Mouse (Mus musculus): ENCODE measurements around the gene Ankrd52. TPM values are rescaled to one million over a fixed set of nuclear protein-coding genes. Genes with fewer than 3 reads are reported as not detected.

The Ankrd52 gene
- polyA plus RNA-seq, 1 experiment from 2014 or later = 12.1 TPM

DNA sequence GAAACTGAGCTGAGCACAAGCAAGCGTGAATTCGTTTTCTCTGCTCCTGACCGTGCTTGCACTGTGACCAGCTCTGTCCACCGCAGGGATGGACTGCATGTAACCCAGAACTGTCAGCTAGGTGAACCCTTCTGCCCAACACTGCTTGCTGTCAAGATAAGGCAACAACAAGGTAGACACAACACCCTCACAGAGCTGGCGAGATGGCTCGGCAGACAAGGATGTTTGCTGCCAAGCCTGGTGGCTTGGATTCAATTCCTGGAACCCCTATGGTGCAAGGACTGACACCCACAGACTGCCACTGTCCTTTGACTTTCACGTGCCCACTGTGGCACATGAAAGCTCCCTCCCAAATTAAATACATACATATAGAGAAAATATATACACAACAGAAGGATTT is 27.0 kb downstream of the Ankrd52 start:
- Histone ChIP-seq H3K4me2 (ENCODE audit: low read length) (no peak overlapping the region), H3K27ac (ENCODE audit: low read depth, low read length) (no peak overlapping the region; the same call in 1 of the 2 replicates), H3K36me3 (ENCODE audit: control insufficient read depth, insufficient read depth, low read length) (peaks cover 11% of the 10 kb centered on the region), H3K9me3 (ENCODE audit: control insufficient read depth, low read length) (no peaks in the 10 kb centered on the region), H3K4me3 (ENCODE audit: low read length) (no peak overlapping the region), H3K4me1 (ENCODE audit: control insufficient read depth, insufficient read depth, low read depth, low read length) (peaks cover 13% of the 10 kb centered on the region), H3K9ac (ENCODE audit: low read depth, low read length) (no peak overlapping the region), H3K27me3 (replicated peaks; ENCODE audit: control insufficient read depth, insufficient read depth, low read length) (no peaks in the 10 kb centered on the region)
- ATAC-seq = no peak
- 71% methylated on average over 7 of the region's 7 CpGs for WGBS

DNA sequence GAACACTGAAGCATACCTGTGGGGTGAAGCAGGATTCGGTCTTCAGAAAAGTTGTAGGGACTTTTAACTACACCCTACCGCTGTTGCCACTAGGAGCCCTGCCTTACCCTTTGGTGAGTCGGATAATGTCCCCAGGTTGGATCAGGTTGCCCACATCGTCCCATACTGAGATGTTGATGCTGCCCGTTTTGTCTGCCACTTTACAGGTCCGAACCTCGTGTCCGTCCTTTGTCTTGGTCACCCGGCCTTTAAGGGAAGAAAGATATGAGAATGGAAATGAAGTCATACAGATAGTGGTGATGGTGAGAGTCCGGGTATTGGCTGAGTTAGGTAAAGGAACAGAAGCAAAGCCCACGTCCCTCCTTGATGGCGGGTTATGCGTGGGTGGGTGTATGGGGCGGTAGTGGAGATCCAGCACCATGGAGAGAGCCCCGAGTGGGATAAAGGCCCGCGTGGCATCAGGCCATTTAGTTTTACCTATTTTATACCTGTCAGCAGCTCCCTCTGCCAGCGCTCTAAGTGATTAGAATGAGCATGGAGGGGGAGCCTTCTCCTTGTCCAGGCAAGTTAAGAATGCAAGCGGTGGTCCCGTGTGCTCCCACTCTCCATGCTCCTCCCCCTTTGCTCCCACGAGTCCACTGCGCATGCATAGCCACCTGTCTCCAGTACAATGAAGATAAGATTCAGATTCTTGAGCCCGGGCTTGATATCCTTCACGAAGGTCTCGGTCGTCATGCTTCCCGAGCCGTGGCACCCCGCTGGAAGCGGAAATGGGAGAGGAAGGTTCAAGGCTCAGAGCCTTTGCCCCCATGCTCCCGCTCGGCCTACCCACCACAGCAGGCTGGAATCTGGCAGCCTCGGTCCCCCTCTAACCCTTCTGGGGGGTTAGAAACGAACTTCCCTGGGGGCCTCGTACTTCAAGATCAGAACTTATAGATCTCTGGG is 31.9 kb downstream of the Ankrd52 start:
- Histone ChIP-seq H3K36me3 (ENCODE audit: control insufficient read depth, insufficient read depth, low read length) (peaks cover 8% of the 10 kb centered on the region; the same call in 1 of the 2 replicates), H3K4me1 (ENCODE audit: control insufficient read depth, insufficient read depth, low read depth, low read length) (peaks cover 41% of the 10 kb centered on the region), H3K9me3 (ENCODE audit: control insufficient read depth, low read length) (no peaks in the 10 kb centered on the region), H3K4me3 (ENCODE audit: low read length) (peak overlapping the region; percentile 99), H3K9ac (ENCODE audit: low read depth, low read length) (peak overlapping the region; percentile 85), H3K27me3 (replicated peaks; ENCODE audit: control insufficient read depth, insufficient read depth, low read length) (no peaks in the 10 kb centered on the region), H3K27ac (ENCODE audit: low read depth, low read length) (peak overlapping the region; percentile 85), H3K4me2 (ENCODE audit: low read length) (peak overlapping the region; percentile 89)
- WGBS = 20% methylated on average over 35 of the region's 35 CpGs
- ATAC-seq = peak; percentile 19

DNA sequence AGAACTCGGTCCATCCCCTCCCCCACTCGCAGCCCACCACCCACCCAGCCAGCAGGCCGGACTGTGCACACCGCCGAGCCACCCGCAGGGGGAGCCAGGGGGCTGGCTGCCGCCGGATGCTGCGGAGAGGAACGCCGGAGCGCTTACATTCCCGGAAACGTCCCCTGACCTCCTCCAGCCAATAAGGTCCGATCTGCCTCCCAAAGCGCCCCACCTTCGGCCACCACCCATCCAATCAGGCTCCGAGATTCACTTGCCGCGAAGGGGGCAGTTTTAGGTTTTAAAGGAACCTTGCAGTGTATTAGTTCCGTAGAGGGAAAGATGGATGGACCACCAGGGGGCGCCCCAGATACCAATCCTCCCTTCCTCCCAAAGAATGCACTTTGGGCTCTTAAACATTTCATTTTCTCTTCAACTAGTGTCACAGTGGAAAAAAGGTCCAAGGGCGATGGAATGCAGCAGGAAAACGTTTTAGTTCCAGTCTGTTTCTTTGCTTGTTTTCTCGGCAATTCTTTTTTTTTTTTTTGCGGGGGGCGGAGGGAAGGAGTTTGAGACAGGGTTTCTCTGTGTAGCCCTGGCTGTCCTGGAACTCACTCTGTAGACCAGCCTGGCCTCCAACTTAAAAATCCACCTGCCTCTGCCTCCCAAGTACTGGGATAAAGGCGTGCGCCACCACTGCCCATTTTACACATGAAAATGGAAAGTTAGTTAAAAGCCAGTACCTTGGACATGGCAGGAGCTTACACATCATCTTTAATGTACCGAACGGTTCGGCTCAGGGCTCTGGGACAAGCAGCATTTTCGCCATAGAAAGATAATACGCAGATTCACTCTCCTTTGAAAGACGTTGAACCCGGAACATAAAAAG is 33.0 kb downstream of the Ankrd52 start:
- no peaks in the 10 kb centered on the region for H3K9me3 ChIP-seq (ENCODE audit: control insufficient read depth, low read length)
- H3K27me3 ChIP-seq (replicated peaks; ENCODE audit: control insufficient read depth, insufficient read depth, low read length) = no peaks in the 10 kb centered on the region
- WGBS = 9% methylated on average over 36 of the region's 36 CpGs
- H3K4me3 ChIP-seq (ENCODE audit: low read length) = peak overlapping the region; percentile 99
- H3K9ac ChIP-seq (ENCODE audit: low read depth, low read length) = peak overlapping the region; percentile 94
- peak overlapping the region; percentile 99 for H3K4me2 ChIP-seq (ENCODE audit: low read length)
- ATAC-seq = peak; percentile 90
- H3K36me3 ChIP-seq (ENCODE audit: control insufficient read depth, insufficient read depth, low read length) = peaks cover 8% of the 10 kb centered on the region; the same call in 1 of the 2 replicates
- H3K4me1 ChIP-seq (ENCODE audit: control insufficient read depth, insufficient read depth, low read depth, low read length) = peaks cover 42% of the 10 kb centered on the region
- peak overlapping the region; percentile 98 for H3K27ac ChIP-seq (ENCODE audit: low read depth, low read length)

DNA sequence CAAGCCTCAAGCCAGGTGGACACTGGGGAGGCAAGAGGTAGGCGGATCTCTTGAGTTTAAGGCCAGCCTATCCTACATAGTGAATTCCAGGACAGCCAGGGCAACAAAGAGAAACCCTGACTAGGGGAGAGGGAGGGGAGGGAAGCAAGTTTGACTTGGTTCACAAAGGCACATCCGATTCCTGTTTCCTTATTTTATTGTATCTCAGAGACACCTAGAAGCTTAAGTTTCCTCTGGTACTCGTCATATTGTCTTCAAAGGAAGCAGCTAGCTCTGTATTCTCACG is 33.6 kb downstream of the Ankrd52 start:
- ATAC-seq = no peak
- Histone ChIP-seq H3K4me2 (ENCODE audit: low read length) (peak overlapping the region; percentile 99), H3K27ac (ENCODE audit: low read depth, low read length) (peak overlapping the region; percentile 98), H3K36me3 (ENCODE audit: control insufficient read depth, insufficient read depth, low read length) (peaks cover 8% of the 10 kb centered on the region; the same call in 1 of the 2 replicates), H3K4me1 (ENCODE audit: control insufficient read depth, insufficient read depth, low read depth, low read length) (peaks cover 42% of the 10 kb centered on the region), H3K9ac (ENCODE audit: low read depth, low read length) (peak overlapping the region; percentile 94), H3K9me3 (ENCODE audit: control insufficient read depth, low read length) (no peaks in the 10 kb centered on the region), H3K27me3 (replicated peaks; ENCODE audit: control insufficient read depth, insufficient read depth, low read length) (no peaks in the 10 kb centered on the region), H3K4me3 (ENCODE audit: low read length) (peak overlapping the region; percentile 99)
- WGBS = 25% methylated on average over 4 of the region's 4 CpGs

DNA sequence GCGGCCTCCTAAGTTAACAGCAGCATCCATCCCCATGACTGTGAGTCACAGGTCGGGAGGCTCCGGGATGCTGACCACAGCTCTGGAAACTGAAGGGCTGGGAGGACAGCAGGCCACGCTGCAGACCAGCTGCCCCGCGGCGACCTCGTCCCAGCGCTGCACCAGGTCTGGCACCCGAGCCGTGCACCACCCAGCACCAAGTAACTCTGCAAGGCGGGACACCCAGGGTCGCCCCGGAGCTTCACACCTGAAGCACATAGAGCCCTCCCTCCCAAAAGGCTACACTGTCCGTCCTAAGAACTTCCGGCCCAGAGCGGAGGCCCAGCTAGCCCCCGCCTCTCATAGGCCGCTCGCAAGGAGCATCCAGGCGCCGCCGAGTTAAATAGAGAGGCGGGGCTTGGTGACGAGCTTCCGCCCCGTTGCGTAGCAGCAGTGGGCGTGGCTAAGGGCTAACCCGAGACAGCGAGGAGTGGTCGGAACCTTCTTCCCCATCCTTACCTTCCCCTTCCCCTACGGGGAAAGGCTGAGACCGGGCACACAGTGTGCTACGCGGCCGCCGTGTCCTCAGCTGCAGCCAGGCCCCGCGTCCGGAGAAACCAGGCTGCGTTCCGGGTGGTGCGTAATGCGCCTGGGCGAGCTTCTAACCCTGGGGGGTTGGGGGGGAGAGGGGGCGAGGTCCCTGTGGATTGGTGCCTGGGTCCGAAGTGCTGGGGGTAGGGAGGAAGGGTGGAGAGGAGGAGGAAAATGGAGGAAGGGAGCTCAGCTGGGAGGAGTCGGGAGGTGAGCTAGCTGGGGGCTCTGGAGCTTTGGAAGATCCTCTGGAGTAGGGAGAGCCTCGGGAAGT is 34.5 kb downstream of the Ankrd52 start, which contains the start of the genes Nabp2 and Rnf41:
TSS of gene Nabp2 (minus strand) at position 282 of the 844 bp plus-strand sequence.
TSS of gene Rnf41 (plus strand) at position 447 of the 844 bp plus-strand sequence.
- Histone ChIP-seq H3K27me3 (replicated peaks; ENCODE audit: control insufficient read depth, insufficient read depth, low read length) (no peaks in the 10 kb centered on the region), H3K4me3 (ENCODE audit: low read length) (peak within 1 kb of the TSS; percentile 99), H3K4me1 (ENCODE audit: control insufficient read depth, insufficient read depth, low read depth, low read length) (peaks cover 42% of the 10 kb centered on the region), H3K36me3 (ENCODE audit: control insufficient read depth, insufficient read depth, low read length) (peaks cover 10% of the 10 kb centered on the region), H3K4me2 (ENCODE audit: low read length) (peak within 1 kb of the TSS; percentile 99), H3K27ac (ENCODE audit: low read depth, low read length) (peak within 1 kb of the TSS; percentile 98), H3K9ac (ENCODE audit: low read depth, low read length) (peak within 1 kb of the TSS; percentile 94), H3K9me3 (ENCODE audit: control insufficient read depth, low read length) (no peaks in the 10 kb centered on the region)
- peak; percentile 91 for ATAC-seq
- WGBS = 0% methylated on average over 50 of the region's 50 CpGs

DNA sequence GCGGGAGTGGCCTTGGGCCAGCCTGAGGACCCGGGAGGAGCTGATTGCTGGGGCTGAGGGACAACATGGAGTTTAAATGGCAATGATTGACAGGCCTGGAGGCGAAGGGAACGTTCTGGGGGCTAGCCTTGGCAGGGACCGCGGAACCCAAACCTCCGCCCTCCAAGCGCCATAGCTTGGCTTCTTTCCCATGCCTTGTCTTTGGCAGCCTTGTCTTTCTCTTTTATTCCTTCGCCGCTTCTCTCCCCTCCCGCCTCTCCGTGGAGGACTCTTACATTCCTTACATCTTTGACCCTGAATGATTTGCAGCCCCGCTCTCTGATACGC is 35.1 kb downstream of the Ankrd52 start:
- Histone ChIP-seq H3K27ac (ENCODE audit: low read depth, low read length) (peak overlapping the region; percentile 98), H3K4me1 (ENCODE audit: control insufficient read depth, insufficient read depth, low read depth, low read length) (peaks cover 42% of the 10 kb centered on the region), H3K9ac (ENCODE audit: low read depth, low read length) (peak overlapping the region; percentile 94), H3K4me3 (ENCODE audit: low read length) (peak overlapping the region; percentile 99), H3K9me3 (ENCODE audit: control insufficient read depth, low read length) (no peaks in the 10 kb centered on the region), H3K36me3 (ENCODE audit: control insufficient read depth, insufficient read depth, low read length) (peaks cover 15% of the 10 kb centered on the region), H3K27me3 (replicated peaks; ENCODE audit: control insufficient read depth, insufficient read depth, low read length) (no peaks in the 10 kb centered on the region), H3K4me2 (ENCODE audit: low read length) (peak overlapping the region; percentile 99)
- under 1% methylated on average over 14 of the region's 14 CpGs for WGBS
- ATAC-seq = no peak

DNA sequence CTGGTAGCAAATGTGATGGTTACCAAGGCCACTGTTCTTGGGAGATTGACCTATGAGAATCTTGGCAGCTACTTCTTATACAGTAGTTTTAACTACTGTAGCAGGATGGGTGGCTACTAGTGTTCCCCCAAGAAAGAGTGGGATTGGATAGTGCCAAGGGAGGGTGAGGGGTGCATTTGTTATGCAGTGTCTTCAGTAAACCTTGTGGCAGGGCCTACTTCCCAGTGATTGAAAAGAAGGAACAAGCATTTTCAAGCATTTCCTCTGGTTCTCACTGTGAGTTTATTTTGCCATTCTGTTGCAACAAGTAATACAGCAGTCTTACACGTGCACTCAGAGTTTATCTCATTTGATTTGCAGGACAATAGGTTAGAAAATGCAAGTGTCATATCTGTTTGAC is 35.6 kb downstream of the Ankrd52 start:
- H3K4me2 ChIP-seq (ENCODE audit: low read length) = peak overlapping the region; percentile 99
- WGBS = 17% methylated on average over 1 of the region's 1 CpGs
- H3K27ac ChIP-seq (ENCODE audit: low read depth, low read length) = peak overlapping the region; percentile 98
- no peaks in the 10 kb centered on the region for H3K27me3 ChIP-seq (replicated peaks; ENCODE audit: control insufficient read depth, insufficient read depth, low read length)
- no peak for ATAC-seq
- peak overlapping the region; percentile 94 for H3K9ac ChIP-seq (ENCODE audit: low read depth, low read length)
- H3K4me3 ChIP-seq (ENCODE audit: low read length) = peak overlapping the region; percentile 99
- H3K36me3 ChIP-seq (ENCODE audit: control insufficient read depth, insufficient read depth, low read length) = peaks cover 16% of the 10 kb centered on the region
- no peaks in the 10 kb centered on the region for H3K9me3 ChIP-seq (ENCODE audit: control insufficient read depth, low read length)
- H3K4me1 ChIP-seq (ENCODE audit: control insufficient read depth, insufficient read depth, low read depth, low read length) = peaks cover 42% of the 10 kb centered on the region

DNA sequence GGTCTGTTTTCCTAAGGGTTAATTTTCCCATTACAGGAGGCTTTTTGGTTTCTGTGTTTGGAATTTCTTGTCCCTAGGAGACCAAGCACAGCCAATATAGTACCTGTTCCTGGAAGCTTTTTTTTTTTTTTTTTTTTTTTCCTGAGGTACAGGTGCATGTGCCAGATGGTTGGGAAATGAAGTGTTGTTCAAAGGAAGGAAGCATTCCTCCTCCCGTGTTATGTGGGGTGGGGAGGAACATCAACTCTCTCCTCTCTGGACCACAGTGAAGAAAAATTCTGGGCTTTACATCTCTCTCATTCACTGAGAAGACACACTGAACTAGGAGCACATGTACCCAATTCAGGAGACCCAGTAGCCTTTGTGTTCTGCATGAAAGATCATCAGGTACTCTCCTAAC is 36.2 kb downstream of the Ankrd52 start:
- H3K27ac ChIP-seq (ENCODE audit: low read depth, low read length) = no peak overlapping the region
- 47% methylated on average over 1 of the region's 1 CpGs for WGBS
- peak overlapping the region; percentile 28; the same call in 1 of the 2 replicates for H3K9ac ChIP-seq (ENCODE audit: low read depth, low read length)
- peak overlapping the region; percentile 99 for H3K4me2 ChIP-seq (ENCODE audit: low read length)
- peaks cover 13% of the 10 kb centered on the region for H3K36me3 ChIP-seq (ENCODE audit: control insufficient read depth, insufficient read depth, low read length)
- no peaks in the 10 kb centered on the region for H3K9me3 ChIP-seq (ENCODE audit: control insufficient read depth, low read length)
- no peaks in the 10 kb centered on the region for H3K27me3 ChIP-seq (replicated peaks; ENCODE audit: control insufficient read depth, insufficient read depth, low read length)
- H3K4me3 ChIP-seq (ENCODE audit: low read length) = peak overlapping the region; percentile 99; the same call in 1 of the 2 replicates
- no peak for ATAC-seq
- peaks cover 38% of the 10 kb centered on the region for H3K4me1 ChIP-seq (ENCODE audit: control insufficient read depth, insufficient read depth, low read depth, low read length)
